Mouse (Mus musculus) stomach, embryonic 15.5 days (tissue): ENCODE measurements around the gene Rapsn. TPM values are rescaled to one million over a fixed set of nuclear protein-coding genes. Genes with fewer than 3 reads are reported as not detected.
A peak's percentile ranks its signal among the peaks of the same experiment; 100 is the strongest.

Source experiments
- ATAC-seq: fragments of 200-750 bp; cut with Nextera tagmentation; 2 replicates; pipeline ENCODE4 v1.8.0; 2017; ENCODE audit warnings: low read depth, moderate number of reproducible peaks, moderate TSS enrichment; ENCODE audit not compliant: insufficient read depth, low FRiP score
- H3K27ac ChIP-seq: fragments of 300-500 bp; sonication (generic); 2 replicates; pipeline ENCODE4 v1.5.1; 2015; ENCODE audit warnings: mild to moderate bottlenecking, inconsistent platforms
- H3K27me3 ChIP-seq: fragments of 300-500 bp; sonication (generic); replicated peaks from 2 replicates; pipeline ENCODE4 v1.6.1; 2015; ENCODE audit warnings: inconsistent platforms
- H3K36me3 ChIP-seq: fragments of 300-500 bp; sonication (generic); 2 replicates; pipeline ENCODE4 v1.6.1; 2015; ENCODE audit warnings: inconsistent platforms
- H3K4me1 ChIP-seq: fragments of 300-500 bp; sonication (generic); 2 replicates; pipeline ENCODE4 v1.6.1; 2015; ENCODE audit warnings: inconsistent platforms
- H3K4me2 ChIP-seq: fragments of 300-500 bp; sonication (generic); 2 replicates; pipeline ENCODE4 v1.6.1; 2015; ENCODE audit warnings: mild to moderate bottlenecking, inconsistent platforms
- H3K4me3 ChIP-seq: fragments of 300-500 bp; sonication (generic); replicated peaks from 2 replicates; pipeline ENCODE4 v1.5.1; 2015; ENCODE audit warnings: inconsistent platforms
- H3K9ac ChIP-seq: fragments of 300-500 bp; sonication (generic); 2 replicates; pipeline ENCODE4 v1.6.1; 2015; ENCODE audit warnings: inconsistent platforms
- H3K9me3 ChIP-seq: fragments of 300-500 bp; sonication (generic); 2 replicates; pipeline ENCODE4 v1.6.1; 2016; ENCODE audit warnings: inconsistent platforms
- WGBS: fragments of 180-500 bp; shearing (Covaris S2); methylation state at CpG from one replicate; pipeline ENCODE4 v1.1.7; 2015; 5-methylcytosine and 5-hydroxymethylcytosine counted together
- polyA plus RNA-seq: library from polyadenylated mRNA; unstranded; fragments of >200 nt; fragmentation: Nextera tagmentation; extraction: Ambion mirVana; gene quantifications from 2 replicates; pipeline ENCODE4 v1.2.1, GENCODE M21; 2015

Rapsn gene
- polyA plus RNA-seq, 1 experiment from 2014 or later: 2.0 TPM

GRCm38 (mm10) chr2:91069306-91070000, 34.0 kb downstream of the Rapsn start:
- Histone ChIP-seq H3K9ac (peak overlapping the region; percentile 61), H3K4me3 (peak overlapping the region; percentile 69), H3K36me3 (peaks cover 5% of the 10 kb centered on the region), H3K4me1 (peaks cover 17% of the 10 kb centered on the region), H3K27ac (peak overlapping the region; percentile 90), H3K27me3 (no peaks in the 10 kb centered on the region), H3K9me3 (no peaks in the 10 kb centered on the region), H3K4me2 (peak overlapping the region; percentile 86)
- ATAC-seq: no peak
- 7% methylated on average over 14 of the region's 14 CpGs for WGBS

- peak; percentile 96 for ATAC-seq
- Histone ChIP-seq H3K36me3 (no peaks in the 10 kb centered on the region; the same call in 1 of the 2 replicates), H3K9me3 (no peaks in the 10 kb centered on the region), H3K27me3 (no peaks in the 10 kb centered on the region), H3K4me3 (peak within 1 kb of the TSS; percentile 69), H3K4me2 (peak within 1 kb of the TSS; percentile 86), H3K9ac (peak within 1 kb of the TSS; percentile 61), H3K27ac (peak within 1 kb of the TSS; percentile 90), H3K4me1 (peaks cover 17% of the 10 kb centered on the region)
- under 1% methylated on average over 68 of the region's 69 CpGs for WGBS
Measured at GRCm38 (mm10) chr2:91070076-91070800, 34.8 kb downstream of the Rapsn start, which contains the start of gene Slc39a13. Slc39a13 (minus strand) TSS chr2:91070417.

GRCm38 (mm10) chr2:91071059-91071458, 35.6 kb downstream of the Rapsn start:
- peak overlapping the region; percentile 90; the same call in 1 of the 2 replicates for H3K27ac ChIP-seq
- H3K4me3 ChIP-seq: peak overlapping the region; percentile 69
- peak overlapping the region; percentile 86 for H3K4me2 ChIP-seq
- no peaks in the 10 kb centered on the region for H3K9me3 ChIP-seq
- H3K36me3 ChIP-seq: no peaks in the 10 kb centered on the region; the same call in 1 of the 2 replicates
- no peak for ATAC-seq
- peaks cover 17% of the 10 kb centered on the region for H3K4me1 ChIP-seq
- H3K9ac ChIP-seq: peak overlapping the region; percentile 61; the same call in 1 of the 2 replicates
- 79% methylated on average over 10 of the region's 10 CpGs for WGBS
- H3K27me3 ChIP-seq: no peaks in the 10 kb centered on the region

GRCm38 (mm10) chr2:91072092-91072491, 36.7 kb downstream of the Rapsn start:
- Histone ChIP-seq H3K4me1 (peaks cover 17% of the 10 kb centered on the region), H3K9ac (no peak overlapping the region), H3K4me2 (no peak overlapping the region), H3K36me3 (no peaks in the 10 kb centered on the region), H3K27ac (no peak overlapping the region), H3K4me3 (no peak overlapping the region), H3K27me3 (no peaks in the 10 kb centered on the region), H3K9me3 (no peaks in the 10 kb centered on the region)
- ATAC-seq: no peak
- WGBS: 19% methylated on average over 1 of the region's 1 CpGs

GRCm38 (mm10) chr2:91077957-91078313, 42.5 kb downstream of the Rapsn start:
- peak overlapping the region; percentile 50 for H3K4me3 ChIP-seq
- peaks cover 4% of the 10 kb centered on the region; the same call in 1 of the 2 replicates for H3K4me1 ChIP-seq
- no peaks in the 10 kb centered on the region for H3K36me3 ChIP-seq
- 14% methylated on average over 12 of the region's 12 CpGs for WGBS
- H3K9ac ChIP-seq: no peak overlapping the region
- ATAC-seq: no peak
- peak overlapping the region; percentile 92 for H3K4me2 ChIP-seq
- no peaks in the 10 kb centered on the region for H3K9me3 ChIP-seq
- H3K27me3 ChIP-seq: no peaks in the 10 kb centered on the region
- no peak overlapping the region for H3K27ac ChIP-seq

- Histone ChIP-seq H3K4me3 (peak overlapping the region; percentile 50), H3K4me1 (peaks cover 4% of the 10 kb centered on the region; the same call in 1 of the 2 replicates), H3K36me3 (no peaks in the 10 kb centered on the region), H3K9me3 (no peaks in the 10 kb centered on the region), H3K27ac (no peak overlapping the region), H3K27me3 (no peaks in the 10 kb centered on the region), H3K9ac (peak overlapping the region; percentile 31), H3K4me2 (peak overlapping the region; percentile 92)
- ATAC-seq: peak; percentile 73
- under 1% methylated on average over 20 of the region's 36 CpGs for WGBS
Measured at GRCm38 (mm10) chr2:91078314-91079025, 43.0 kb downstream of the Rapsn start.

- H3K9me3 ChIP-seq: no peaks in the 10 kb centered on the region
- no peaks in the 10 kb centered on the region for H3K27me3 ChIP-seq
- H3K4me3 ChIP-seq: peak overlapping the region; percentile 50
- H3K36me3 ChIP-seq: no peaks in the 10 kb centered on the region
- ATAC-seq: no peak
- no peak overlapping the region for H3K27ac ChIP-seq
- H3K4me2 ChIP-seq: peak overlapping the region; percentile 92
- H3K9ac ChIP-seq: peak overlapping the region; percentile 31
- 24% methylated on average over 5 of the region's 5 CpGs for WGBS
- H3K4me1 ChIP-seq: peaks cover 4% of the 10 kb centered on the region; the same call in 1 of the 2 replicates
Measured at GRCm38 (mm10) chr2:91079026-91079384, 43.6 kb downstream of the Rapsn start.

- 73% methylated on average over 8 of the region's 8 CpGs for WGBS
- Histone ChIP-seq H3K4me2 (no peak overlapping the region), H3K36me3 (no peaks in the 10 kb centered on the region), H3K9me3 (no peaks in the 10 kb centered on the region), H3K27me3 (no peaks in the 10 kb centered on the region), H3K4me1 (peaks cover 4% of the 10 kb centered on the region; the same call in 1 of the 2 replicates), H3K27ac (no peak overlapping the region), H3K9ac (no peak overlapping the region), H3K4me3 (no peak overlapping the region)
- ATAC-seq: no peak
Measured at GRCm38 (mm10) chr2:91080784-91081513, 45.5 kb downstream of the Rapsn start.

GRCm38 (mm10) chr2:91081775-91082695, 46.6 kb downstream of the Rapsn start, which contains the start of gene Spi1:
Spi1 (plus strand) TSS chr2:91082390.
- Histone ChIP-seq H3K27ac (peak within 1 kb of the TSS; percentile 54), H3K27me3 (no peaks in the 10 kb centered on the region), H3K9ac (no peak within 1 kb of the TSS), H3K4me2 (no peak within 1 kb of the TSS), H3K4me3 (no peak within 1 kb of the TSS), H3K36me3 (no peaks in the 10 kb centered on the region), H3K9me3 (no peaks in the 10 kb centered on the region), H3K4me1 (peaks cover 4% of the 10 kb centered on the region; the same call in 1 of the 2 replicates)
- 74% methylated on average over 13 of the region's 13 CpGs for WGBS
- no peak for ATAC-seq

- no peaks in the 10 kb centered on the region for H3K36me3 ChIP-seq
- H3K4me2 ChIP-seq: no peak overlapping the region
- H3K27me3 ChIP-seq: no peaks in the 10 kb centered on the region
- WGBS: 68% methylated on average over 11 of the region's 11 CpGs
- no peaks in the 10 kb centered on the region for H3K9me3 ChIP-seq
- no peak overlapping the region for H3K4me3 ChIP-seq
- peaks cover 4% of the 10 kb centered on the region; the same call in 1 of the 2 replicates for H3K4me1 ChIP-seq
- no peak overlapping the region for H3K9ac ChIP-seq
- H3K27ac ChIP-seq: peak overlapping the region; percentile 54
- ATAC-seq: no peak; the same call in 1 of the 2 replicates
Measured at GRCm38 (mm10) chr2:91082844-91083243, 47.4 kb downstream of the Rapsn start.
